Mouse (Mus musculus) cortical plate, adult 2 months (tissue): Measurements from ENCODE around the gene Krt2.

ENCODE experiments used
- CTCF ChIP-seq: fragments of 200-500 bp; IDR thresholded peaks from 2 replicates; pipeline ENCODE4 v1.5.1; 2011; ENCODE audit warnings: mild to moderate bottlenecking, control low read depth, low read length; ENCODE audit not compliant: insufficient read depth; ENCODE audit errors: extremely low read depth
- POLR2A ChIP-seq: fragments of 200-500 bp; IDR thresholded peaks from 2 replicates; pipeline ENCODE4 v1.6.1; 2011; ENCODE audit warnings: mild to moderate bottlenecking, low read length, control low read depth; ENCODE audit not compliant: insufficient read depth; ENCODE audit errors: extremely low read depth

- TF ChIP-seq CTCF (peak; percentile 99), POLR2A (no peak)
Observed at GRCm38 (mm10) chr15:101772711-101773081, 45.3 kb downstream of the Krt2 start.
